Mouse (Mus musculus): ENCODE data around the gene Teddm2.

Gene Teddm2

DNA sequence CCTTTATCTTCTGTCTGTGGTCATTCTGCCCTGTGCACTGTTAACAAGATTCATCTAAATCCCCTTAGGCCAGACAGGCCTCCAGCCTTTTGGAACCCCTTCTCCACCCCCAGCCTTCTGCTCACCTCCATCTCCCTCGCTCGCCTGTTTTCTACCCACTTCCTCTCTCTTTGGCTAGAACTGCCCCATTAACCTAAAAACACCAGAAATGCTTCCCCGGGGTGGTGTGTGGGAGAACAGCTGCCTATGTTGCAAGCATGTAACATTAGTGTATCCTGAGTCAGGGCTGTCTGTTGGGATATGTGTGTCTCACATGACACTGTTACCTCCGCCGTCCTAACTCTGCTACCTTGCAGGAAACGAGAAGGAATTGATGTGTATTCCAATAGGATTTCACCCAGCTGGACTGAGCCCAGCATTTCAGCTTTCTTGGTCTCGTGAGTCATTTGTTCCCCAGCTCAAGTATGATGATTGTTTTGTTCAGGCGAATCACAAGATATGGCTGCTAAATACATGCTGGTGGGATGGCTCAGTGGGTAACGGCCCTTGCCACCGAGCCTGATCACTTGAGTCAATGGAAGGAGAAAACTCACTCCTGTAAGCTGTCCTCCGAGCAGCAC, 57.8 kb downstream of the Teddm2 start:
- in situ Hi-C loops (cut with MboI, MseI): no loop called here

DNA sequence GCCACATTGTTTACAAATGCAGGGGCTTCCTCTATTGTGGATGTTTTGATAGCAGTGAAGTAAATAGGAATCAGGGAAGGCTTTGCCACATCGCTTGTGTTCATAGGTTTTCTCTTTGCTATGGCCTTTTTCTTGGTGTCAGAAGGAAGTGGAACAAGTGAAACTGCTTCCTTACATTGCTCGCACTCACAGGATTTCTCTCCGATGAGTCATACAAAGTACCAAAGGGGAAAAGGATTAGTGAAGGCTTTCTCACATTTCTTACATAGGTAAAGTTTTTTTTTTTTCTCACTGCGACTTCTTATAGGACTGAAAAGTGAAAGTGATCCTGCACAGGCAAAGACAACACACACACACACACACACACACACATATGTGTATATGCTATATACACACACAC, 64.0 kb downstream of the Teddm2 start:
- in situ Hi-C loops (cut with MboI, MseI): no loop called here

DNA sequence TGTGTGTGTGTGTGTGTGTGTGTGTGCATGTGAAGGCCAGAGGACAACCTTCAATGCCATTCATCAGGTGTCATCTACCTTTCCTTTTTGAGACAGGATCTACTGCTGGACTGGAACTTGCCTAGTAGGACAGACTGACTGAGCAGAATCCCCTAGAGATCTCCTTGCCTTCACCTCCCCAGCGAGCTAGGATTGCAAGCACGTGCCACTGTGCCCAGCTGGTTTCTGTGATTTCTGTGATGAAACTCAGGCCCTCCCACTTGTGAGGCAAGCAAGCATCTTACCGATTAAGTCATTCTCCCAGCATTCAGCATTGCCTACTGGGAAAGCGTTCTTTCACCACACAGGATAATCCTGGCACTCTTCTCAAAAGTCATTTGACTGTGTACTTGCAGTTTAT, 69.3 kb downstream of the Teddm2 start:
- in situ Hi-C loops (cut with MboI, MseI): no loop called here

DNA sequence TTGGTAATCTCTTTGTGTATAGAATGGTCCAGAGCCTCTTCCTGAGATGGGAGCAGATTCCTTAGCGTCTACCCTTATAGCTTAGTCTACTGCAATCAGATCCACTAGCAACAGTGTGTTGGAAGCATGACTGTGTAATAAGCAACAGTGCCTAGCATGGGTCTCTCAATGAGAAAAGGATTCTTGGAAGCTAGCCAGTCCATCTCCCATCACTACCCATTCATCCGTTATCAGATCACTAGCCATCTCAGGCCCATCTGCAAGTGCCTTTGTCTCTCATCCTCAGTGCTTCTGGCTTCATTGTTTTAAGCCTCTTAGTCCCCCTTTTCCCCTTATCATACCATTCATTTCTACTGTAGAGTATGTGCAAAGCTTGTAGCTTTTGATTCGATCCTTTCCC, 79.8 kb downstream of the Teddm2 start:
- in situ Hi-C loops (cut with MboI, MseI): loop anchor here in 1 of 2 experiments (10.0 kb wide), 1 partner anchor 1195 kb away; no protein-coding TSS in a partner anchor

DNA sequence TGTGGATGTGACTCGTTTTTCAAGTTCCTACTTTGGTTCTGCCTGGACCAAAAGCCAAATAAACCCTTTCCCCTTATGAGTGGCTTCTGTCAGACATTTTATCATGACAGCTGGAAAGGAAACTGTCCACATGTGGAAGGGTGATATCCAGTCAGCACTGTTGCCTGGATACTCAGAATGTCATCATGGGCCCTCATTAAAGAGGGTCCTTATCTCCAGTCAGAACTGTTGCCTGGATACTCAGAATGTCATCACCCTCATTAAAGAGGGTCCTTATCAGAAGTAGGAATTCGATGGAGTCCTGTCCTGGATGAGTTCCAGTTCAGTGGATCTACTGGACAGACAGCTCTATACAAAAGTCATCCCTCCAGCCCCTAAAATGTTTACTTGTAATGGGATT, 85.8 kb downstream of the Teddm2 start:
- in situ Hi-C loops (cut with MboI, MseI): no loop called here

DNA sequence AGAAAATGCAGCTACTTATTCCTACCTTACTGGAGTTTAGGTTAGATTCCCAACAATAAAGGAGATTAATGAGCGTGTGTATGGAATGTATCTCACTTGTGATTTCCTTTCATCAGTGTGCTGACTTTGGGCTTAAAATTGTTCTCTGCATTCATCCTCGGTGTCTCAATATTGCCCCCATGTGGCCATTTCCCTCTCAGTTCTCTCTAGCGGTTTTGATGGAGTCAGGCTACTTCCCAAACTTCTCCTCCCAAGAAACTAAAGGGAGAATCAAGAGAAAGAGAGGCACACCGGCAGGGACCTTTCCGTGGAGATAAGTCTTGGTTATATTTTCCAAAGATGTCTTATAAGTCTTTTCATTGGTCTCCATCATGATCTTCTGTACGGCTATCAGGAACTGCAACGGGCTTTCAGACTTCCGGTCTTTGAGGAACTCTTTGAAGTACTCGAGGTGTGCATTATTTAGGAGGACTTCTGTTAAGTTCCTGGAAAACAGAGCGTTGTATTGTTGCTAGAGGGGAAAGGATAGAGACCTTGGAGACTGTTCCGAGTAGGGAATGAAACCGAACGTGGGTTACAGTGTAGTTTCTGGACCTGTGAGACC, 92.5 kb downstream of the Teddm2 start:
- in situ Hi-C loops (cut with MboI, MseI): no loop called here

DNA sequence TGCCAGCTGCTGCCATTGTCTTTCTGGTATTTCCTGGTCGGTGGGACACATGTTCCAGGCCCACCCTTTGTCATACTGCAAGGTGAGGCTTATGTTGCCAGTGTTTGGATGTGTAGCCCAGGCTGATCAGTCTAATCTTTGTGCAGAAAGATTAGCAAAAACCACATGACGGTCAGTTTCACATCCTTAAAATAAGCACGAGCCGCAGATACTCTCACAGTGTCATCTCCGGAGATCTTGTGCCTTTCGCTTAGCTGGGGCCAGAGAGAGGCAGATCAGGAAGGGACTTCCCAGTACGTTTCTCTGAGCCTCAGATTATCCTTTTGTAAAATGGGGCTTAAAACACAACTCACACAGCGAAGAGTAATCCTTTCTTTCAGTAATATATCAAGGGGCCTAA, 96.5 kb downstream of the Teddm2 start:
- in situ Hi-C loops (cut with MboI, MseI): loop anchor here in 1 of 2 experiments (5.0 kb wide), 1 partner anchor 51 kb away; no protein-coding TSS in a partner anchor

DNA sequence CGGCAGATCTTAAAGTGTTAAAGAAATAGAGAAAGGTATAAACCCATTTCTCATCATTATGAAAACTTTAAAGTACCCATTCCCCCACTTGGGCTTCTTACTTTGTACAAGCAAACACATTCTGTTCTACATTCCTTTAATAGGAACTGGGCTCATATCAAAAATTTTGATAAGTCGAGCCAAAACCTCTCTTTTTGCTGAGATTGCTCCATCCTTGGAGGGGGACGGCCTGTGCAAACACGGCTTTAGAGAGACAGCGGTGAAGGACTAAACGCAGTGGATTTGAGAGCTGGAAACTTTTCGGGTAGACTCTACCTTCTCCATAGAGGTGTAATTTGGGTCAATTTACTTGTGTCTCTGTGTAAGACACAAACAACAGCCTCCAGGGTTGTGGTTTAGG, 97.3 kb downstream of the Teddm2 start:
- in situ Hi-C loops (cut with MboI, MseI): loop anchor here in 1 of 2 experiments (5.0 kb wide), 1 partner anchor 50 kb away; no protein-coding TSS in a partner anchor

Measured in T-helper 17 cell (primary cell).